Mouse (Mus musculus): ENCODE results near the gene Clca3b.
"Not testable (repeated sequence)": the region's sequence is repeated elsewhere in the genome, so short reads cannot be mapped to it uniquely, and the experiment has no call there.

Clca3b gene

GRCm38 (mm10) chr3:144849014-144849556 is at the start of gene Clca3b:
TSS of gene Clca3b (minus strand) at chr3:144849357.
- not testable (repeated sequence) for DNase-seq (ENCODE audit: inconsistent age in 2 of 2, low spot score in 1 of 2)

DNA sequence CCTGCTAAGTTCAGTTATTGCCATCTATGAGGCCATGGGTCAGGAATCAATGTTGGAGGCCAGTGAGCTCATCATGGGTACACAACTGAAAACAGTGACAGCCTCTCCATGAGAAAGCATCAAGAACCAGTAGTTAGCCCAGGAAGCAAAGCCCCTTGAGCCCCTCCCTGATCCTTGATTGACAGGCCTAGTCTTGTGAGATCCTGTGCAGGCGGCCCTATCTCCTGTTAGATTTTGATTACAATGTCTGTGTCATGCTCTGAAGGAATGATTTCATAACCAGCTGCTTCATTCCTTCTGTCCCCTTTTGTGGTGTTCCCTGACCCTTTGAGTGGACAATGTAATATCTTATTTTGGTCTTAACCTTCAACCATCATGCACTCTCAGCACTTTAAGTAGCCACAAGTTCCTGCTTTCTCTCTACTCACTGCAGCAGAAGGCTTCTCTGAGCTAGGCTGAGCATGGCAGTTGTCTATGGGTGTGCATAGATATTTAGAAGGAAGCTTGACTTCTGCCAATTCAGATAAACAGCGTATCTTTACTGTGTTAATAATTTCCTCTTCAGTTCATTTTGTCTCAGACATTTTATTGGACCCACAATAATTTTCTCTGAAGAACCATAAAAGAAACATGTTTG is 48.0 kb upstream of the Clca3b start:
- no peak for DNase-seq (ENCODE audit: inconsistent age in 2 of 2, low spot score in 1 of 2)

- no peak for DNase-seq (ENCODE audit: inconsistent age in 2 of 2, low spot score in 1 of 2)
Measured at GRCm38 (mm10) chr3:144890246-144890758, 41.1 kb upstream of the Clca3b start.

- no peak for DNase-seq (ENCODE audit: inconsistent age in 2 of 2, low spot score in 1 of 2)
Measured at GRCm38 (mm10) chr3:144886957-144887356, 37.8 kb upstream of the Clca3b start.

GRCm38 (mm10) chr3:144872012-144872411 is 22.9 kb upstream of the Clca3b start:
- DNase-seq (ENCODE audit: inconsistent age in 2 of 2, low spot score in 1 of 2): not testable (repeated sequence)

DNA sequence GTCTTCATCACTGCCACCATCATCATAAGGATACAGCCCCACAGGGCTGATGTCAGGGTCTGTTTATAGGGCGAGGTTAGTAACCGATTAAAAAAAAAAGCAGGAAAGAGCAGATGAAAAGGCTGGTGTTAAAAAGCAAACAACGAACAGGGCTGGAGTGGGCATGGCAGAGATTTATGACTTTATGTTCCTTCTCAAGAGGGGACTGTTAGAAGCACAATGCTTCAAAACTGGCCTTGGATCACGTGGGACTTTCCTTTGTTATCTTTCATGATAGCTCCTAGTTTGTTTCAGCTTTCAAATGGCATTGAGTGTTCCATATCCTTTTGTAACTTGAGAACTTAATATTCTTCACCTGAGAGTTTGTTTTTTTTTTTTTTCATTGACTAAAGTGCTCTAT is 427 bp upstream of the Clca3b start:
- DNase-seq (ENCODE audit: inconsistent age in 2 of 2, low spot score in 1 of 2): no peak

- DNase-seq (ENCODE audit: inconsistent age in 2 of 2, low spot score in 1 of 2): no peak
Measured at GRCm38 (mm10) chr3:144827257-144827656, 21.9 kb downstream of the Clca3b start.

DNA sequence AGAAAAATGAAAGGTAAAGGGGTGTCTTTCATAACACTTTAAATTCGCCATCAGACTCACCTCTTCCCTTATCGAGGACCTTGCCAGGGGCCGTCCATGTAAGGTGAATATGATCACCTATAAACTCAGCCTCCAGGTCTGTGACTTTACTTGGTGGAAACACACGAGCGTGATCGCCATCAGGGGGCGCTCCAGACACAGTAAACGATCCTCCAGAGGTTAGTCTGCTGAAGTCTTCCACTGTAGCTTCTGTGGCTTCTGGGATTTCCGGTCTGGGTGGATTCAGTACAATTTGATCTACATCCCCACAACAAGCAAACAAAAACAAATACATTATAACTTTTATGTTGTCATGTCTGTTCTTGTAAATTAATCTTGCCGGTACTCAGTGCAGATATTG is 24.0 kb downstream of the Clca3b start:
- peak; percentile 68 to 89 for DNase-seq (ENCODE audit: inconsistent age in 2 of 2, low spot score in 1 of 2)

GRCm38 (mm10) chr3:144823331-144823730 is 25.8 kb downstream of the Clca3b start:
- no peak for DNase-seq (ENCODE audit: inconsistent age in 2 of 2, low spot score in 1 of 2)

GRCm38 (mm10) chr3:144820632-144821031 is 28.5 kb downstream of the Clca3b start:
- DNase-seq (ENCODE audit: inconsistent age in 2 of 2, low spot score in 1 of 2): no peak

GRCm38 (mm10) chr3:144819219-144819618 is 29.9 kb downstream of the Clca3b start, which contains the start of gene Clca3a2:
TSS of gene Clca3a2 (minus strand) at chr3:144819494.
- not testable (repeated sequence) for DNase-seq (ENCODE audit: inconsistent age in 2 of 2, low spot score in 1 of 2)

DNA sequence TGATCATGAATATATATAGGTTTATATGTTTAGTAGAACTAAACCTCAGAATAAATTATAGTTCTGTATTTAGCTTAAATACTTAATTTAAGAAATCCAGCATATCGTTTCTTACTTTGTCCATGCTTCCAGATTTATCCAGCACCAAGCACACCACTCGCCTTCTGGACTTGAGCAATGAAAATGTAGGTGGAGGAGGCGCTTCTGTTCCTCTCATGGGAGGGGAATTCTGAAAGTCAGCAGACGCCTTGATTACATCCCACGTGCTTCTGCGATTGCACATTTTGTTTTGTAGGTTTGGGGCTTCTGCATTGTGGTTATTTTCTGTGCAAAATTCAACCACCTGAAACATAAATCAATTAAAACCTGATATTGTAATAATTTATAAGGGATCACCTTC is 35.8 kb downstream of the Clca3b start:
- DNase-seq (ENCODE audit: inconsistent age in 2 of 2, low spot score in 1 of 2): not testable (repeated sequence)

DNA sequence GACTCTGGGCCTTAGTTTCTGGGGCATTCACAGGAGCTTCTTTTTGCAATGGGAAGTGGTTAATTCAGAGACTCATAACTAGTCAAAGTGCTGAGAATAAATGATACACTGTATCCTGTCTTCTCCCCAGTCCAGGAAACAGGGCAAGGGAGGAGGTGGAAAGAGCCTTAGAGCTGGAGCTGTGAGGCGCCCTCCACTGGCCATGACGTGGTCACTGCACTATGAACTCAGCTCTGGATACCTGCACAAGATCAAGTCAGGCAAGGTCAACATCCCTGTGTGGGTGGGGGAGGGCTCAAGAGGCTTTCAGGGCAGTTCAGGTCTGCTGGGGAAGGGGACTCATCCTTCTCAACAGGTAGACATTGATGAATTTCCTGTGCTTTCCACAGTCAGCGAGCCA is 37.3 kb downstream of the Clca3b start:
- no peak for DNase-seq (ENCODE audit: inconsistent age in 2 of 2, low spot score in 1 of 2)

DNA sequence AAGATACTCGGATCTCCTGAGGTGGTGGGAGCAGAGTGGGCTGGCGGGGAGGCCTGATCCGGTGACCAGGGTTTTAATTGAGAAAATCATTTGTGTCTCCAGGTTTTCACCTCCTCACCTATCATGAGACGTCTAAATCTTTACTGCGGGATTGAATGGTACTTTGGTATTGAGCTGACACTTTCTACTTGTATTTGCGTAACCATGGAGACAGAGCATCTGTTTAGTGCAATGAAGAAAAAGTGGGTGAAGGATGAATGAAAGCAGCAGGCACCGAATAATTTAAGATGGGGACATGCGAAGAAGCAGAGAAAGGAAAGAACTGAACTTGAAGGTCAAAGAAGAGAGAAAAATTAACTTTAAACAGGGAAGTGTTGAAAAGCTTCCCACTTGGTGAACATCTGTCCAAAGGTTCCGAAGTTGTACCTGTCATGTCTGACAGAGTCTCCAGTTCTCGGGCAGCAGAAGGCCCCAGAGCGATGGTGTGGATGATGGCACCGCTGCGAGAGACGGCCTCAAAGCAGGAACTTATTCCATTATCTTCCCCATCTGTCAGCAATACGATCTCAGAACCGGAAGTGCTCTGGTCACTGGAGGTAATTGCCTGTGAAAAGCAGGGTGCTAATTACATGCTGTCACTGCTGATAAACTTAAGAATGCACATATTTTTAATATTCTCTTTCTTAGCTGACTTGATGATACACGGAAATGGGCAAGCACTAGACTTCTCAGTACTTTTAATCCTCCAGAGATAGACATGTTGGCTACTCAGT is 40.8 kb downstream of the Clca3b start:
- DNase-seq (ENCODE audit: inconsistent age in 2 of 2, low spot score in 1 of 2): not testable (repeated sequence)

DNA sequence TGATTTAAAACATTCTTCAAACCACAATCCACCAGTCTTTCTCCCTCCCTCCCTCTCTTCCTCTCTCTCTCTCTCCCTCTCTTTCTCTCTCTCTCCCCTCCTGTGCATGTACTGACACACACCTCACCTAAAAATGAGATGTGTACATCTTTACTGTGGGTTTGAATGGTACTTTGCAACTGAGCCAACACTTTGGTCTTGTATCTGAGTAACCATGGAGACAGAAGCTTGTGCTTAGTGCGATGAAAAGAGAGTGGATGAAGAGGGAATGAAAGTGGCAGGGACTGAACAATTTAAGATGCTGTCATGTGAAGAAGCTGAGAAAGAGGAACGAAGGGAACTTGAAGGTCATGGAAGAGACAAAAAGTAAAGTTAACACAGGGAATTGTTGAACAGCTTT is 42.5 kb downstream of the Clca3b start:
- not testable (repeated sequence) for DNase-seq (ENCODE audit: inconsistent age in 2 of 2, low spot score in 1 of 2)

DNA sequence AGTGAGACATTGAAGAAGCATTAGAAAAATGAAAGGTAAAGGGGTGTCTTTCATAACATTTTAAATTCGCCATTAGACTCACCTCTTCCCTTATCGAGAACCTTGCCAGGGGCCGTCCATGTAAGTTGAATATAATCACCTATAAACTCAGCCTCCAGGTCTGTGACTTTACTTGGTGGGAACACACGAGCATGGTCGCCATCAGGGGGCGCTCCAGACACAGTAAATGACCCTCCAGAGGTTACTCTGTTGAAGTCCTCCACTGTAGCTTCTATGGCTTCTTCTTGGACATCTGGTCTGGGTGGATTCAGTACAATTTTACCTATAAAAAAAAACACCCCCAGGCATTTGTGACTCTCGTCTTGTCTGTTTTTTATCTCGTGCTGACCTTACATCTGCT is 47.3 kb downstream of the Clca3b start:
- DNase-seq (ENCODE audit: inconsistent age in 2 of 2, low spot score in 1 of 2): peak; percentile 11 to 36

DNA sequence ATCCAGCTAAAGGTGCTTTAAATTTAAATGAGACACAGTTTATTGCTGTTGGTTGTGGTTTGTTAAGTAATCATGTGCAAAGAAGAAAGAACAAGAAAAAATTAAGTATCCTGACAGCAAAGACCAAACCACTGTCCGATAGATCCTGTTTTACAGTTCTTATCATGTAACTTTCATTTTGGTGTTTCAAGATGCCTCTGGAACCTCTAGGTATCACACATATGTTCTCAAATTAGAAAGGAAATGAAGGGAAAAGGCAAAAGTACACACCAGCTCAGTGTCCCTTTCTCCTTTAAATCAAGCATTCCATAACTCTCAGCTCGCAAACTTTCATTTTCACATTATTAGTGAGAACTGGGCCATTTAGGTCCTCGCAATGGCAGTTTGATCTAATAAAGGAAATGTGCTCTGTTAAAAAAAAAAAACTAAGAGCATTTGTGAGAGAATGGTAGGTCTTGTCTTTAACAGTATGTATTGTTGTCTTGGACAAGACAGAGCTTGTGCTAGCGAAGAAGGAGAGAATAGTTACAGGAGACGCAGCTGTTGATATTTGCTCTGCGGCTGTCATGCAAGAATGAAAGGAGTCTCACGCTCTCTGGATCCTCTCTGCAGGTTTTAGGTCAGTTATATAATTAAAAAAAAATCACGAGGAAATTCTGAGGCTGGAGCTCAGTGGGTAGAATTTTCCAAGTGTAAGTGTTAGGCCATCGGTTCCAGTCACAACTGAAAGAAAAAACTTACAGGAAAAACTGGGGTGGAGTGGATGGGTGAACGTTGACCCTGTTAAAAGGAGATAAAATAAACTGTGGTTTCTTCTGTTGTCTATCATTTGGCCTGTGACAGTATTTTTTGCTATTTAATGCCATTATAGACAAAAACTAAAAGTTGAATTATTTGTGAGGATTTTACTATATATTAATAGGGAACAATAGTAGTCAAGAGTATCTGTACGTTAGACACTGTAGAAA is 63.7 kb downstream of the Clca3b start:
- DNase-seq (ENCODE audit: inconsistent age in 2 of 2, low spot score in 1 of 2): no peak
